Mouse (Mus musculus) MEL (cell line): Measurements from ENCODE around the gene Sftpd.
A peak's percentile ranks its signal among the peaks of the same experiment; 100 is the strongest.

Experiments
- CTCF ChIP-seq, 3 experiments: IDR thresholded peaks in 2 of 3; conservative IDR thresholded peaks in 1 of 3; 2 replicates each; pipeline ENCODE4 v1.5.1; 2011 to 2012; ENCODE audit warnings: low read length in 3 of 3, low read depth in 2 of 3, mild to moderate bottlenecking in 2 of 3, improper control_type of control experiment in 1 of 3, inconsistent platforms in 1 of 3, mixed read lengths in 1 of 3, moderate library complexity in 1 of 3; ENCODE audit not compliant: control insufficient read depth in 1 of 3, insufficient read depth in 1 of 3, poor library complexity in 1 of 3, severe bottlenecking in 1 of 3
- HCFC1 ChIP-seq: IDR thresholded peaks from 2 replicates; pipeline ENCODE4 v1.6.1; 2012; ENCODE audit warnings: low read depth, mild to moderate bottlenecking, inconsistent platforms, low read length, improper control_type of control experiment, moderate library complexity
- MAFK ChIP-seq: IDR thresholded peaks from 2 replicates; pipeline ENCODE4 v1.6.1; 2011; ENCODE audit warnings: low read depth, mild to moderate bottlenecking, low read length, improper control_type of control experiment, borderline replicate concordance
- MAZ ChIP-seq: IDR thresholded peaks from 2 replicates; pipeline ENCODE4 v1.6.1; 2012; ENCODE audit warnings: low read depth, mild to moderate bottlenecking, inconsistent platforms, low read length, improper control_type of control experiment
- MEF2A ChIP-seq: IDR thresholded peaks from 2 replicates; pipeline ENCODE4 v1.6.1; 2014; ENCODE audit warnings: low read depth, mild to moderate bottlenecking, inconsistent platforms, low read length, improper control_type of control experiment; ENCODE audit not compliant: poor library complexity, insufficient replicate concordance, severe bottlenecking; ENCODE audit errors: extremely low read depth
- NRF1 ChIP-seq: IDR thresholded peaks from 2 replicates; pipeline ENCODE4 v1.6.1; 2014; ENCODE audit warnings: low read depth, mild to moderate bottlenecking, inconsistent platforms, low read length, improper control_type of control experiment, moderate library complexity; ENCODE audit not compliant: poor library complexity, insufficient read depth, severe bottlenecking
- POLR2AphosphoS2 ChIP-seq: IDR thresholded peaks from 2 replicates; pipeline ENCODE4 v1.6.1; 2011; ENCODE audit warnings: low read length, improper control_type of control experiment
- TCF12 ChIP-seq: IDR thresholded peaks from 2 replicates; pipeline ENCODE4 v1.6.1; 2014; ENCODE audit warnings: low read depth, mild to moderate bottlenecking, inconsistent platforms, low read length, improper control_type of control experiment, moderate library complexity
- ZNF384 ChIP-seq: IDR thresholded peaks from 2 replicates; pipeline ENCODE4 v1.6.1; 2012; ENCODE audit warnings: low read depth, mild to moderate bottlenecking, inconsistent platforms, low read length, improper control_type of control experiment

DNA sequence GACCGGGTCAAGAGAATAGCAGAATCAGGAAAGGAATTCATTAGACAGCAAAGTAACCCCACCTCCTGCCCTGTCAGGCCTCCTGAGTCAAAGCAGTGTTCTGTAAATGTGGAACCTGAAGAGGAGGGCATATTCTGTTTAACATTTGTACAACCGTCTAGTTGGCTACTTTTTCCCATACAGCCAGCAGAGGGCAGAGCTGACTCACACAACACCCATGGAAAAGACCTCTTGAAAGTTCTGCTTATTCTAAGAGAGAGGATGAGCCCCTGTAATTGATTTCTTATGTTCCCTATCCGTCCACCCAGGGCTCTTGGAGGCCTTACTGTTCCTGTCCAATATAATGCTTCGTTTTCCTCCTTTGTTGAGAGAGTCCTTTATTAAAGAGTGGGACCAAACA is 57.0 kb downstream of the Sftpd start:
- TF ChIP-seq NRF1 (no peak), MAFK (no peak), CTCF (IDR thresholded peaks at IDR 0.05 in 2 of 3, conservative IDR thresholded peaks at IDR 0.05 in 1 of 3; ENCODE audit: control insufficient read depth in 1 of 3, insufficient read depth in 1 of 3, low read depth in 2 of 3, low read length in 3 of 3, poor library complexity in 1 of 3, severe bottlenecking in 1 of 3) (peak; percentile 26 to 57 (median 54); a peak in 5 of 6 replicates), MAZ (no peak), MEF2A (no peak), TCF12 (no peak), HCFC1 (no peak), ZNF384 (no peak), POLR2AphosphoS2 (no peak)
